Mouse (Mus musculus) embryonic facial prominence, embryonic 10.5 days (tissue): ENCODE results near the gene Pla2r1. TPM values are rescaled to one million over a fixed set of nuclear protein-coding genes. Genes with fewer than 3 reads are reported as not detected.

Source experiments
- DNase-seq: peaks from one replicate; pipeline ENCODE4 v3.0.0-alpha.2; 2017; ENCODE audit warnings: low spot score
- H3K27ac ChIP-seq: fragments of 300-500 bp; sonication (generic); replicated peaks from 2 replicates; pipeline ENCODE4 v1.5.1; 2016; ENCODE audit warnings: mild to moderate bottlenecking
- H3K27me3 ChIP-seq: fragments of 300-500 bp; sonication (generic); replicated peaks from 2 replicates; pipeline ENCODE4 v1.6.1; 2016; ENCODE audit warnings: low read depth, mild to moderate bottlenecking; ENCODE audit not compliant: poor library complexity, severe bottlenecking
- H3K36me3 ChIP-seq: fragments of 300-500 bp; sonication (generic); replicated peaks from 2 replicates; pipeline ENCODE4 v1.6.1; 2016; ENCODE audit warnings: mild to moderate bottlenecking, moderate library complexity
- H3K4me1 ChIP-seq: fragments of 300-500 bp; sonication (generic); 2 replicates; pipeline ENCODE4 v1.6.1; 2016
- H3K4me3 ChIP-seq: fragments of 300-500 bp; sonication (generic); 2 replicates; pipeline ENCODE4 v1.5.1; 2016; ENCODE audit warnings: mild to moderate bottlenecking, moderate library complexity
- H3K9me3 ChIP-seq: fragments of 300-500 bp; sonication (generic); 2 replicates; pipeline ENCODE4 v1.6.1; 2016; ENCODE audit warnings: mild to moderate bottlenecking
- WGBS: fragments of 180-500 bp; shearing (Covaris S2); methylation state at CpG from one replicate; pipeline ENCODE4 v1.1.7; 2016; 5-methylcytosine and 5-hydroxymethylcytosine counted together
- polyA plus RNA-seq: library from polyadenylated mRNA; unstranded; fragments of >200 nt; fragmentation: Nextera tagmentation; extraction: Ambion mirVana; gene quantifications from 2 replicates; pipeline ENCODE4 v1.2.1, GENCODE M21; 2016

Pla2r1 gene
- polyA plus RNA-seq, 1 experiment from 2014 or later = 2.5 TPM

DNA sequence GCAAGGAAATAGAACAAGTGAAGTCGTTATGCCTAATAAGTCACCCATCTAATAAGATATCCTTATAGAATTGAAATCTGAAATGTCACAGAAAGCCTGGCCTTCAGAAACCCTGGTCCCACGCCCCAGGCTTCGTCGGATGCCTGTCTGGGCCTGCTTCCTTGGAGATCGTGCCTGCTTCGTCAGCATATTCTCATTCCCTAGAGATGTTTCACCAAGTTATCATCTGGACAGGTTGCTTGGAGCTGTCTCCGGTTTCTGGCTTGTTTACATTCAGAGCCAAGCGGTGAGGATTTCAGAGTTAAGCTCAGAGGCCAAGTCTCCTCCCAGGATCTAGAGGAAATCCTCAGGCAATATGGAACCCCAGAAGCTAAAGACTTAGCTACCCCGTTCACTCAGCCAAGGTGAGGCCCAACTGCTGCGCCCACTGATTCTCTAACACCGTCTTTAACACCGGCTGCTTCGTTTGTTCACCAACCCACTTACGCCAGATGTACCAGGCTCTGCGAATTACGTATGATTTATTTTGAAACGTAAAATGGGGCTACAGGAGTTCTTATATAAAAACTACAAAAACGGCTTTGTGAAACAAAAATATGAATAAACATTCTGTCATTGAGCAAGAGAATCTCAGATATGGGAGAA, 140.0 kb downstream of the Pla2r1 start:
- H3K27me3 ChIP-seq = no peaks in the 10 kb centered on the region
- H3K9me3 ChIP-seq = no peaks in the 10 kb centered on the region
- DNase-seq = no peak
- 85% methylated on average over 18 of the region's 18 CpGs for WGBS
- no peak overlapping the region for H3K4me3 ChIP-seq
- no peak overlapping the region for H3K27ac ChIP-seq
- peaks cover 12% of the 10 kb centered on the region for H3K4me1 ChIP-seq
- no peaks in the 10 kb centered on the region for H3K36me3 ChIP-seq

DNA sequence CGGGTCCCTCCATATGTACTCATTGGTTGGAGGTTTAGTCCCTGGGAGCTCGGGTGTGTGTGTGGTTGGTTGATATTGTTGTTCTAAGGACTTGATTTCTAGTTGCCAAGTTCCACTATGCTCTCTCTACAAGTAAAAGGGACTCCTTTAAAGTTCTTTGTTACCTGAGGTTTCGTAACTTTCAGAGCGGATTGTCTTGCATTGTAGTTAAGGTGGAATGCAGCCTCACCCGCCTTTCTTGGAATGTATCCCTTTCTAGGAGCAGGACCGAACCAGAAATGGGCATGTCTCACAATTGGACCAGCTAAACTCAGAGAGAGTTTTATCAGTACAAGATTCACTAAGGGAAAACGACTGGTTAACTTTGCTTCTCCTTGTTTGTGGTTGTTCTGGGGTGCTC, 141.9 kb downstream of the Pla2r1 start:
- Histone ChIP-seq H3K36me3 (no peaks in the 10 kb centered on the region), H3K9me3 (no peaks in the 10 kb centered on the region), H3K27me3 (no peaks in the 10 kb centered on the region), H3K4me1 (peaks cover 12% of the 10 kb centered on the region), H3K4me3 (no peak overlapping the region), H3K27ac (no peak overlapping the region)
- DNase-seq = no peak
- WGBS = 82% methylated on average over 7 of the region's 7 CpGs

GRCm38 (mm10) chr2:60409989-60410763, 142.9 kb downstream of the Pla2r1 start:
- no peaks in the 10 kb centered on the region for H3K27me3 ChIP-seq
- H3K9me3 ChIP-seq = no peaks in the 10 kb centered on the region
- peaks cover 12% of the 10 kb centered on the region for H3K4me1 ChIP-seq
- WGBS = 72% methylated on average over 11 of the region's 11 CpGs
- no peak overlapping the region for H3K4me3 ChIP-seq
- no peak for DNase-seq
- H3K36me3 ChIP-seq = no peaks in the 10 kb centered on the region
- no peak overlapping the region for H3K27ac ChIP-seq

GRCm38 (mm10) chr2:60409194-60409593, 143.9 kb downstream of the Pla2r1 start:
- Histone ChIP-seq H3K9me3 (no peaks in the 10 kb centered on the region), H3K27ac (no peak overlapping the region), H3K27me3 (no peaks in the 10 kb centered on the region), H3K4me1 (peaks cover 12% of the 10 kb centered on the region), H3K4me3 (no peak overlapping the region), H3K36me3 (no peaks in the 10 kb centered on the region)
- no peak for DNase-seq
- WGBS = 78% methylated on average over 6 of the region's 6 CpGs

- Histone ChIP-seq H3K36me3 (no peaks in the 10 kb centered on the region), H3K4me1 (peaks cover 8% of the 10 kb centered on the region), H3K4me3 (no peak overlapping the region), H3K27ac (no peak overlapping the region), H3K27me3 (no peaks in the 10 kb centered on the region), H3K9me3 (no peaks in the 10 kb centered on the region)
- WGBS = 87% methylated on average over 2 of the region's 2 CpGs
- no peak for DNase-seq
These were observed 145.7 kb downstream of the Pla2r1 start for GRCm38 (mm10) chr2:60407387-60407786.

DNA sequence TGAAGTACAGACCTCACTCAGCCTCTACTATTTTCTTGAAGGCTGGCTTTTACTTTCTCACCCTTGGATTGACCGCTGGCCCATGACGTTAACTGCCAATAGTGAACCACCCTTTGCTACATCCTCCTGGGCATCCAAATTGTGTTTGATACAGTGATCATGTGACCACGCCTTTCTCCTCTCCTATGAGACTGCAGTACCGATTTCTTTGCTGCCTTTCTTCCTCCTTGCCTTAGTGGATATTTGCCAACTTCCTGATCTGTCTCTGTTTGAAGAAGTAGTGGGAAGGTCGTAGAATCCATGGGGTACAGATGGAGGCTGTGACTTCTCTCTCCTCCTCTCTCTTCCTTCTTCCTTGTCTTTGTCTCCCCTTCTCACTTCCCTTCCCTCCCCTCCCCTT, 147.7 kb downstream of the Pla2r1 start:
- 91% methylated on average over 5 of the region's 5 CpGs for WGBS
- H3K27ac ChIP-seq = no peak overlapping the region
- no peaks in the 10 kb centered on the region for H3K9me3 ChIP-seq
- DNase-seq = no peak
- H3K36me3 ChIP-seq = no peaks in the 10 kb centered on the region
- H3K27me3 ChIP-seq = no peaks in the 10 kb centered on the region
- no peak overlapping the region for H3K4me3 ChIP-seq
- peaks cover 6% of the 10 kb centered on the region for H3K4me1 ChIP-seq

GRCm38 (mm10) chr2:60404763-60405162, 148.3 kb downstream of the Pla2r1 start:
- H3K36me3 ChIP-seq = no peaks in the 10 kb centered on the region
- 93% methylated on average over 7 of the region's 7 CpGs for WGBS
- DNase-seq = no peak
- H3K9me3 ChIP-seq = no peaks in the 10 kb centered on the region
- H3K27ac ChIP-seq = no peak overlapping the region
- no peak overlapping the region for H3K4me3 ChIP-seq
- H3K4me1 ChIP-seq = no peaks in the 10 kb centered on the region; the same call in 1 of the 2 replicates
- H3K27me3 ChIP-seq = no peaks in the 10 kb centered on the region

DNA sequence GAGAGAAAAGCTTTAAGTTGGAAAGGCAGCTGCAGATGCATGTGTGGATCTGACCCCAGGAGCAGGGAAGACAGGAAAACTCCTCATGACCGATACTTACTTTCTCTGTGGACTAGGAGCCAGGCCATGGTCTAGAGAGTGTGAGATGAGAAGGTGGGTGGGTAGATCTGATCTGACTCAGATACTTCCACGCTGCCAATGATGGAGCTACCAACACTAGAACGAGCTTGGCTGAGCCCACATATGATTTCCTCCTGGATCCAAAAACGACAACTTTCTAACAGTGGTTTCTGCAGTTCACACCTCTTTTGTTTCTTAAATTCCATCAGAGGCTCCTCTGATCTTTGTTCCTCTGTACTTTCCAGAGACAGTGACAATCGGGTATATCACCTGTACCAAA, 151.4 kb downstream of the Pla2r1 start:
- Histone ChIP-seq H3K27me3 (no peaks in the 10 kb centered on the region), H3K4me1 (no peaks in the 10 kb centered on the region), H3K9me3 (no peaks in the 10 kb centered on the region), H3K36me3 (no peaks in the 10 kb centered on the region), H3K27ac (no peak overlapping the region), H3K4me3 (no peak overlapping the region)
- WGBS = 85% methylated on average over 5 of the region's 5 CpGs
- DNase-seq = no peak

DNA sequence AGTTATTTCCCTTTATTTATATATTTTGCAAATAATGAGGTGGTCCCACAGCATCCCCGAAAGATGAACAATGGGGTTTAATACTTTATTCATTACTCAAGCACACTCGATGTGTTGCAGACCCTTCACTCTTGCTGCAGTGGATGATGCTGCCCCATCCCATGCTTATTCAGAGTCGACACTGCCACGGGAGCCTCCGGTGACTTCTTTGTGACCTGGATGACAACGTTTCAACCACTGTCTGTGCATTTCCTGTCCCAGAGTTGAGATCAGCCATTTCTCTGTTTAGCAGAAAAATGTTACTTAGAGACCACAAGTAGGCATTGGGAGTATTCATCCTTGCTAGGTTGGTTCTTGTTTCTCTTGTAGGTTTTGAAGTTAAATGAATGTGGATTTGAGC, 159.3 kb downstream of the Pla2r1 start:
- Histone ChIP-seq H3K36me3 (no peaks in the 10 kb centered on the region), H3K4me1 (0 out of 2 replicates have a peak, but pooled peaks cover 4% of the 10 kb centered on the region), H3K9me3 (no peaks in the 10 kb centered on the region), H3K27me3 (no peaks in the 10 kb centered on the region), H3K27ac (no peak overlapping the region), H3K4me3 (no peak overlapping the region)
- 75% methylated on average over 6 of the region's 6 CpGs for WGBS
- no peak for DNase-seq

DNA sequence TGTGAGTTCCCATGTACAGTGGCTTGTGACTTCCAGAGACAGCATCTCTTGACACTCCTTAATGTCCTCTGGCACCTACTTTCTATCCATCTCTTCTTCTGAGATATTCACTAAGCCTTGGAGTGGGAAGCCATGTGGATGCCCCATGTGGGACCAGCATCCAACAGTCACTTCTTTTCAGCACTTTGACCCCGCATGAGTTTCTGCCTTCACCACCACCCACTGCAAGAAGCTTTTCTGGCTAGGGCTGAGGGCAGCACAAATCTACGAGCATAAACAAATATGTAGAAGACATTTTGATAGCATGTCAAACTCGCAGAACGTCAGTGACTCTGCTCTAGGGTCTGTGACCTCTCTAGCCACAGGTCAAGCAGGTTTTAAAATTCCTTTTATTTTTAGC, 160.8 kb downstream of the Pla2r1 start:
- Histone ChIP-seq H3K4me1 (0 out of 2 replicates have a peak, but pooled peaks cover 4% of the 10 kb centered on the region), H3K27me3 (no peaks in the 10 kb centered on the region), H3K36me3 (no peaks in the 10 kb centered on the region), H3K9me3 (no peaks in the 10 kb centered on the region), H3K4me3 (no peak overlapping the region), H3K27ac (no peak overlapping the region)
- WGBS = 83% methylated on average over 4 of the region's 4 CpGs
- DNase-seq = no peak

GRCm38 (mm10) chr2:60387363-60387762, 165.7 kb downstream of the Pla2r1 start:
- no peak overlapping the region for H3K27ac ChIP-seq
- peaks cover 16% of the 10 kb centered on the region for H3K4me1 ChIP-seq
- no peak overlapping the region for H3K4me3 ChIP-seq
- peaks cover 18% of the 10 kb centered on the region for H3K27me3 ChIP-seq
- DNase-seq = no peak
- whole genome bisulfite sequencing = 89% methylated on average over 3 of the region's 3 CpGs
- H3K9me3 ChIP-seq = no peaks in the 10 kb centered on the region
- no peaks in the 10 kb centered on the region for H3K36me3 ChIP-seq

DNA sequence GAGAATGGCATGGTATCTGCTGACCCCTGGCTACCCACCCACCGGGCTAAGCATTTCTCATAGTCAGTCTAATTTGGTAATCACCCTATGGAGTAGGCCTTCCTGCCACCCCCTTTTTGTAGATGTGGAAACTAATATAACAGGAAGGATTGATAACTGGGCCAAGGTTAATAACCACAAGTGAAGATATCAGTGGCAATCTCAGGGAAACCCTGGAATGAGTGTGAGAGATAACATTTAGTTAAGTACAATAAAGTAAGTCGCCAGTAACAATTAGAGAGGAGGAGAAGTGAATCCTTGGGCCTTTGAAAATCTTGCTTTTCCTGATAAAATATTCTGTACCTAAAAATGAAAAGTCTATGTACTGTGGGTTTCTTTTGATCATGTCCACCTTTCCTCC, 166.3 kb downstream of the Pla2r1 start:
- 81% methylated on average over 2 of the region's 2 CpGs for WGBS
- Histone ChIP-seq H3K9me3 (no peaks in the 10 kb centered on the region), H3K4me1 (peaks cover 19% of the 10 kb centered on the region)

DNA sequence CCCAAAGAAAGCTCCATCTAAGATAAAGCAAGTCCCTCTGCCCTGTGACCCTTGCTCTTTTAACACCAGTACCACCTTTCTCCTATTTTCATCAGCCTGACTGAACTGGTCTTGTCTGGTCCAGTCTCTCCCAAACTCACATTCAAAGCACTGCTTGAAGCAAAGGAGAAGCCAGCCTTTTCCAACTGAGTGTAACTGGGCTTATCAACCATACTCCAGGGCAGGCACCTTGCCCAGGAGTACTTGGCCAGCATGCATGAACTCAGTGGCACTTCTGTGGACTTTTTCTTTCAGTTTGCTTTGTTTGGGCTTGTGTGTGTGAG, 168.4 kb downstream of the Pla2r1 start:
- Histone ChIP-seq H3K36me3 (no peaks in the 10 kb centered on the region), H3K27ac (no peak overlapping the region), H3K9me3 (no peaks in the 10 kb centered on the region), H3K27me3 (peaks cover 22% of the 10 kb centered on the region), H3K4me3 (no peak overlapping the region), H3K4me1 (peaks cover 15% of the 10 kb centered on the region)
- no peak for DNase-seq

More for the DNA sequence above, 166.3 kb downstream of the Pla2r1 start:
- H3K27ac ChIP-seq = no peak overlapping the region
- H3K4me3 ChIP-seq = no peak overlapping the region
- H3K36me3 ChIP-seq = no peaks in the 10 kb centered on the region
- peaks cover 22% of the 10 kb centered on the region for H3K27me3 ChIP-seq
- DNase-seq = no peak
